Mouse (Mus musculus) fibroblast of lung, adult 2 months (primary cell): Measurements from ENCODE around the gene Mnd1.

Experiments
- DNase-seq: peaks from one replicate; pipeline ENCODE4 v3.0.0-alpha.2; 2011; ENCODE audit warnings: low read depth

Gene Mnd1

GRCm38 (mm10) chr3:84157559-84158350, 2.2 kb upstream of the Mnd1 start:
- no peak for DNase-seq

- no peak for DNase-seq
Measured at GRCm38 (mm10) chr3:84157011-84157410, 1.4 kb upstream of the Mnd1 start.

- no peak for DNase-seq
Measured at GRCm38 (mm10) chr3:84156105-84156504, 519 bp upstream of the Mnd1 start.

- no peak for DNase-seq
Measured at GRCm38 (mm10) chr3:84155146-84155545, 440 bp downstream of the Mnd1 start.

- DNase-seq: no peak
Measured at GRCm38 (mm10) chr3:84154721-84155141, 855 bp downstream of the Mnd1 start.

GRCm38 (mm10) chr3:84149831-84150230, 5.8 kb downstream of the Mnd1 start:
- no peak for DNase-seq

GRCm38 (mm10) chr3:84140947-84141346, 14.6 kb downstream of the Mnd1 start:
- DNase-seq: no peak

GRCm38 (mm10) chr3:84136509-84136908, 19.1 kb downstream of the Mnd1 start:
- DNase-seq: no peak

- no peak for DNase-seq
Measured at GRCm38 (mm10) chr3:84135933-84136332, 19.7 kb downstream of the Mnd1 start.

GRCm38 (mm10) chr3:84135387-84135786, 20.2 kb downstream of the Mnd1 start:
- DNase-seq: no peak

- DNase-seq: no peak
Measured at GRCm38 (mm10) chr3:84131369-84131768, 24.2 kb downstream of the Mnd1 start.

- DNase-seq: no peak
Measured at GRCm38 (mm10) chr3:84130776-84131175, 24.8 kb downstream of the Mnd1 start.

- no peak for DNase-seq
Measured at GRCm38 (mm10) chr3:84128871-84129870, 26.4 kb downstream of the Mnd1 start.

- no peak for DNase-seq
Measured at GRCm38 (mm10) chr3:84127431-84127830, 28.2 kb downstream of the Mnd1 start.

- no peak for DNase-seq
Measured at GRCm38 (mm10) chr3:84126721-84127120, 28.9 kb downstream of the Mnd1 start.

- DNase-seq: no peak
Measured at GRCm38 (mm10) chr3:84125704-84126289, 29.8 kb downstream of the Mnd1 start.

- no peak for DNase-seq
Measured at GRCm38 (mm10) chr3:84123461-84123860, 32.1 kb downstream of the Mnd1 start.

GRCm38 (mm10) chr3:84118718-84119117, 36.9 kb downstream of the Mnd1 start:
- DNase-seq: no peak

GRCm38 (mm10) chr3:84118178-84118577, 37.4 kb downstream of the Mnd1 start:
- DNase-seq: no peak

- DNase-seq: no peak
Measured at GRCm38 (mm10) chr3:84108614-84109013, 47.0 kb downstream of the Mnd1 start.

- no peak for DNase-seq
Measured at GRCm38 (mm10) chr3:84106106-84106505, 49.5 kb downstream of the Mnd1 start.

GRCm38 (mm10) chr3:84103536-84103935, 52.0 kb downstream of the Mnd1 start:
- no peak for DNase-seq
